Comparison of ENCODE assay signal across 9 mouse cellular contexts in genomic region chr5:130405201-130405600, GRCm38 (mm10). TPM values are rescaled to one million over a fixed set of nuclear protein-coding genes. Genes with fewer than 3 reads are reported as not detected.
DNase-seq lines count a peak whose midpoint lies in the region; TF ChIP-seq lines count a peak whose summit lies in the region.
"Had no signal": no experiment of that assay in that cellular context is flagged by ENCODE, and none has a peak within 500 bp of the region (broad histone marks: within the 10 kb centered on the region; RNA-seq: fewer than 3 reads in every experiment).

No protein-coding gene starts in this region.

- no peak for TF ChIP-seq POLR2A in cortical plate, adult 2 months (IDR thresholded peaks at IDR 0.05; ENCODE audit: extremely low read depth, insufficient read depth, low read length)

- H3K4me3 ChIP-seq in cortical plate, adult 2 months (ENCODE audit: insufficient read depth, low read length), result no peak overlapping the region
- H3K4me3 ChIP-seq: limb, embryonic 15.5 days had no signal

- H3K27ac ChIP-seq in cortical plate, adult 2 months (ENCODE audit: insufficient read depth, low read length), result no peak overlapping the region
- H3K27ac ChIP-seq: limb, embryonic 15.5 days had no signal

- TF ChIP-seq CTCF in cortical plate, adult 2 months (IDR thresholded peaks at IDR 0.05; ENCODE audit: extremely low read depth, insufficient read depth, low read length), result peak; percentile 87

- DNase-seq in heart, adult 18-20 months, result peak; percentile 5 to 31
- DNase-seq in heart, adult 8-10 months (ENCODE audit: low spot score), result no peak
- DNase-seq in urinary bladder, postnatal 14 days (ENCODE audit: low spot score), result peak; percentile 24
- no peak for DNase-seq in urinary bladder, postnatal 4 days (ENCODE audit: low spot score in 2 of 2)
- peak; percentile 68 for DNase-seq in kidney, postnatal 10 days
- DNase-seq in lung, postnatal 25 days (ENCODE audit: low spot score), result peak; percentile 16
- DNase-seq in thymus, postnatal 14 days, result peak; percentile 6

- H3K4me1 ChIP-seq in cortical plate, adult 2 months (ENCODE audit: control insufficient read depth, insufficient read depth, low read length), result no peaks in the 10 kb centered on the region
- H3K4me1 ChIP-seq: limb, embryonic 15.5 days had no signal

RNA-seq across cellular contexts. Expression of gene A330070K13Rik, which starts 20.8 kb away (rescaled TPM):
- total RNA-seq in heart, adult 18-20 months (2021), result not detected
- not detected for total RNA-seq in heart, adult 8-10 months (2022)
- 0.81 TPM in 2 replicates for polyA plus RNA-seq in cortical plate, adult 2 months (2012; rRNA removed)
- polyA plus RNA-seq: limb, embryonic 15.5 days had no signal

RNA-seq across cellular contexts. Expression of gene Caln1, which starts 35.9 kb away (rescaled TPM):
- total RNA-seq in heart, adult 18-20 months (2021), result not detected
- under 1 TPM in 1 of 4 experiments, not detected in 3; 0.03 TPM for total RNA-seq in heart, adult 8-10 months (2022)
- polyA plus RNA-seq in cortical plate, adult 2 months (2012; rRNA removed), result 41.5 and 48.6 TPM in 2 replicates

Comparison
In these comparisons a context has a peak if more than half of its experiments do, and no peak if none do; other contexts are left out.
1. DNase-seq: peak in heart, adult 18-20 months (2 of 2), urinary bladder, postnatal 14 days (single experiment), kidney, postnatal 10 days (single experiment), lung, postnatal 25 days (single experiment) and thymus, postnatal 14 days (single experiment); none in heart, adult 8-10 months (single experiment) and urinary bladder, postnatal 4 days (0 of 2).